Mouse (Mus musculus): ENCODE measurements around the gene Kdsr.
"Not testable (repeated sequence)": the region's sequence is repeated elsewhere in the genome, so short reads cannot be mapped to it uniquely, and the experiment has no call there.

The Kdsr gene

DNA sequence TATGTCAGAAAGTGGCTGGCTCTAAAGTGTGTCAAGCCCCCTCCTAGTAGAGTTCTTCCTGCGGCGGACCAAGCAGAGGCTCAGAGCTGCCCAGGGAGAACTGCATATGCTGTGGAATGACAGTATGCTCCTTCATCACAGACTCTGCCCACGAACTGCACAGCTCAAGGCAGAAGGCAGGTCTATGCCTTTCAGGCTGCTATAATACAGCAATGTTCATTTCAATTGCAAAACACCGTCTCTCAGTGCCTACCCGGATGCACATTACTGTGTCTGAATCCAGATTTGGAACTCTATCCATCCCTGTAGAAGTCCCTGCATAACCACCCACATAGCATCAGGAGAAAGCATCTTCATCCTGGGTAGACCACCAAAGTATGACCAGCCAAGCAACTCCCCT lies 19.7 kb downstream of the Kdsr start:
- DNase-seq (ENCODE audit: inconsistent ontology term) = no peak

GRCm38 (mm10) chr1:106738092-106738491 lies 21.4 kb downstream of the Kdsr start:
- DNase-seq (ENCODE audit: inconsistent ontology term) = no peak

DNA sequence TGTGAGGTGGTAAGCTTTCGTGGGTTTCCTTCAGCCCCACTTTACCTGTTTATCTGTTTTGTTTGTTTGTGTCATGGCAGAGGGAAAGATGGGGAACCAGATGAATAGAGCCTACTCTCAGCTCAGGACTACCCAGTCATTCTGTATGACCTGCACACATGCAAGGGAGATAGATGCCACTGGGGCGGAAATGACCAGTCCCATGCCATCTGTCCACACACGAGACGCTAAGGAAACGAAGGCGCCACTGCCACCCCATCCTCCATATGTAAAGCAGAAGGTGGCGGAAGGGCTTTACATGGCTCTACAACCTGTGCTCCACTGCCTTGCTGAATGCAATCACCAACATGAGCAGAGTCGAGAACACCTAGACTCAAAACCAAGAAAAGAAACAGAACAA lies 23.3 kb downstream of the Kdsr start:
- DNase-seq (ENCODE audit: inconsistent ontology term) = no peak

DNA sequence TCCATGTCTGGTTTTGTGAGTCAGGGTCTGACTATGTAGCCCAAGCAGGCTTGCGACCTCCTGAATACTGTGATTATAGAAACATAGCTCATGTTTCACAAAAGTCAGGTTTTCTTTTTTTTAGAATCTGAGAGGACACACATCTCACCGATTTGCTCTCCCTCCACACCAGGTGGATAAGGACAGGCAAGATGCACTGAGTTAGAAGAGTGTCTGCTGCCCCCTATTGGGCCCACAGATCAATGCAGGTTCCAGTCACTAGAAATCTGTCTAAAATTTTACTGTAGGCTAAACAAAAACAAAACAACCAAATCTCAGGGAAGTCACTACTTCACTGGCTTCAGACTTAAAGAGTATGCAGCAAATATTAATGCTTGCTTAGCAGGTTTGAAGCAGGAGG lies 23.9 kb downstream of the Kdsr start:
- DNase-seq (ENCODE audit: inconsistent ontology term) = peak; percentile 35

DNA sequence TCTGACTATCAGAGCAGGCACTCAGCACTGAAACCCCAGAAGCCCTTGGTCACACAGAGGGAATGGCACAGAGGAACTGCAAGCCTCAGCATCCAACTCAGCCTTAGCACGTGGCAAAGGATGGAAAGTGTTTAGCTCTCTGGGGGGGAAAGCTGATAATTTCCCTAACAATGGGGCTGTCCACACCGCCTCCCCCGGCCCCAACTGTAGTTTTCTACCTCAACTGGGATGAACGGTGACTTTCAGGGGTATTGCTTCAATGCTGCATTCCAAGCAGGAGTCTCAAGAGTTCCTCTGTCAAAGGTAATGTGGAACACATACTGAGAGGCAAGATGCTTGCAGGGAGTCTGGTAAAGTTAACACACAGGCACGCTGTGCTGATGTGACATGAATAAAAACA lies 37.5 kb downstream of the Kdsr start:
- DNase-seq (ENCODE audit: inconsistent ontology term) = no peak

GRCm38 (mm10) chr1:106717736-106718135 lies 41.8 kb downstream of the Kdsr start:
- DNase-seq (ENCODE audit: inconsistent ontology term) = not testable (repeated sequence)

DNA sequence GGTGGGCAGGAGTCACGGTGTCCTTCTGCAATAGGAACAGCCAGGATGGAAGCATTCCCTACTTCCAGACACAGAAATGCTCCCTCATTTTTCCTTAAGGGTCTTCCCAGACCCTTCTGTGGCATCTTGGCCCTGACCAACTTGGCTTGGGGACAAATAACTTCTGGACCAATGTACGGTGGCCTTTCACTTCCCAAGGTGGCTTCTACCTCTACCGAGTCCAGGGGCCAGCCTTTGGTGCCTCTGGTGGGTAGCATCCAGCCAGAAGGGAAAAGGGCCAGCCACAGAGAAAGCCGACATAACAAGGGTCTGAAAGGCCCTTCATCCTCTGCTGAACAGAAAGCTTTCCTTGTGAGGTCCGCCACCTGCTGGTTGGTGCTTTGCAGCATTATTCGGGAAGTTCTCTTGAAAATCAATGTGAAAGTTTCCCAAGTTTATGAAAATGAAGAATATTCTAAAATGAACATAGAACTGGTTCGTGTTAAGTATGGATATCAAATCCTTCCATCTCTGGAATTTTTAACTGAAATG lies 42.4 kb downstream of the Kdsr start:
- DNase-seq (ENCODE audit: inconsistent ontology term) = peak; percentile 61

DNA sequence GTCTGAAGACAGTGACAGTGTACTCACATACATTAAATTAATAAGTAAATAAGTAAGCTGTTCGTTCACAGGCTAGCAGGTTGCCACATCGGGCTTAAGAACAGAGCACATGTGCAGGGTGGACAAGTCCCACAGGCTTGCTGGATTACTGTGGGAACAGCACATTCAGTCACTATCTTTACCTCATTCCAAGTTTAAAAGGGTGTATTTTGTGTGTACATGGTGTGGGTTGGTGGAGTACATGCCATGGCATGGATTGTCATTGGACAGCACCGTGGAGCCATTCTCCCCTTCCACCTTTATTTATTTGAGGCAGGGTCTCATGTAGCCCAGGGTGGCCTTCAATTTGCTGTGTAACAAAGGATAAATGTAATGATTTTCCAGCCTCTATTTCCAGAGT lies 43.4 kb downstream of the Kdsr start:
- DNase-seq (ENCODE audit: inconsistent ontology term) = no peak

DNA sequence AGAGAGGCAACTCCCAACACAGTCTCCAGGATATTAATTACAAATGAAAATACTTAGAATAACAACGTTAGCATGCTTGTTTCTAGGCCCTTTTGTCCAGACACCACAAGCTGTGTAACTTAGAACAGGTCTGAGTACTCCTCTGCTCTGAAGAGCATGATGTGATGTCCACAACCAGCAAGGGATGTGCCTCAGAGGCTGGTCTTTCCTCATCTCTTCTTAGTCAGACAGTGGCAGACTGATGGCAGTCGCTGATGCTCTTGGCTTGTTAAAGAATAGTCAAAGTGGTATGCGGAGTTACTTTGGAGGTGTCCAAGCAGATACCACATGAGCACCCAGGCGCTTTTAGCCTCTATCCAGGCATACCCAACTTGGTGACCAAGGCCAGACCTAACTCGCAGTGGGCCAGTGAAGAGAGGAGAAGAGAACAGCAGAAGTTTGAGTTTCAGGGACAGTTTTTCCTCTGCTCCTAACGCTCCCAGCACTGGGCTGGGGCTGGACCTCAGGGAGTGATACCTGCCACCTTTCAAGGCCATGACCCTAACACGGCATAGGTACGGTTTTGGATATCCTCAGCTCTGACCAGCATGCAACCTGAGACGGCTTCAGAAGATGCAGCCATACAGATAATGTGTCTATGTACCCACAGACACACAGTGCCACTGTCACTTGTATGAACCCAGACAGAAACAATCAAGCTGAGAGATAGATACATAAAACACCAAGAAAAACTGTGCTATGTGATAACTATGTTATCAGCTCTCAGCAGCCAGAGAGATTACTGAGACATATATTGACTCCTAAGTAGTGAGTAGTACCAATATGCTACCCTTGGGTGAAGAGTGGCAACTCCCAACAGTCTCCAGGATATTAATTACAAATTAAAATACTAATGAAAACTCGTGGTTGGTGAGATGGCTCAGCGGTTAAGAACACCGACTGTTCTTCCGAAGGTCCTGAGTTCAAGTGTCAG lies 44.1 kb downstream of the Kdsr start:
- no peak for DNase-seq (ENCODE audit: inconsistent ontology term)

DNA sequence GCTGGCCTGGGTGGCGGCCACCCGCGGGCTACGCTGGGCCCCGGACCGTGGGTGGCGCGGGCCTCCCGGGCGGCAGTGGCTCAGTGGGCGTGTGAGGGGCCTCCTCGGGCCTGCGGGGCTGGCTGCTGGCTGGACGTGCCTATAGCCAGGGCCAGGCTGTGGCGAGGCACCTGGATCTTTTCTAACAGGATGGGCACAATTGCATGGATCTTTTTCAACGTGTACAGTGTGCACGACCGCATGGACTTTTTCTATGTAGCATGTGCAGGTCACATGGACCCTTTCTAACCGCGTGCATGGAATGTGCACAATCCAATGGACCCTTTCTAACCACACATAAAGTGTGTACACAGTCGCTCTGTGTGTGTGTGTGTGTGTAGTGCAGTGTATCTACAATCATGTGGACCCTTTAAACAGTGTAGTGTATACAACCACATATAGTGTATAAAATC lies 45.0 kb downstream of the Kdsr start:
- DNase-seq (ENCODE audit: inconsistent ontology term) = no peak

- DNase-seq (ENCODE audit: inconsistent ontology term) = peak; percentile 87
Measured at GRCm38 (mm10) chr1:106713621-106714529, 45.7 kb downstream of the Kdsr start, which contains the start of gene Bcl2. Bcl2 (minus strand) TSS chr1:106714274.

DNA sequence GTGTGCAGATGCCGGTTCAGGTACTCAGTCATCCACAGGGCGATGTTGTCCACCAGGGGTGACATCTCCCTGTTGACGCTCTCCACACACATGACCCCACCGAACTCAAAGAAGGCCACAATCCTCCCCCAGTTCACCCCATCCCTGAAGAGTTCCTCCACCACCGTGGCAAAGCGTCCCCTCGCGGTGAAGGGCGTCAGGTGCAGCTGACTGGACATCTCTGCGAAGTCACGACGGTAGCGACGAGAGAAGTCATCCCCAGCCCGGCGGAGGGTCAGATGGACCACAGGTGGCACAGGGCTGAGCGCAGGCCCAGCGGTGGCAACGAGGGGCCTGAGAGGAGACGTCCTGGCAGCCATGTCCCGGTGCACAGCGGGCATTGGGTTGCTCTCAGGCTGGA lies 47.2 kb downstream of the Kdsr start:
- DNase-seq (ENCODE audit: inconsistent ontology term) = peak; percentile 48

- DNase-seq (ENCODE audit: inconsistent ontology term) = no peak
Measured at GRCm38 (mm10) chr1:106711356-106712125, 48.0 kb downstream of the Kdsr start.

GRCm38 (mm10) chr1:106710202-106710601 lies 49.3 kb downstream of the Kdsr start:
- no peak for DNase-seq (ENCODE audit: inconsistent ontology term)

DNA sequence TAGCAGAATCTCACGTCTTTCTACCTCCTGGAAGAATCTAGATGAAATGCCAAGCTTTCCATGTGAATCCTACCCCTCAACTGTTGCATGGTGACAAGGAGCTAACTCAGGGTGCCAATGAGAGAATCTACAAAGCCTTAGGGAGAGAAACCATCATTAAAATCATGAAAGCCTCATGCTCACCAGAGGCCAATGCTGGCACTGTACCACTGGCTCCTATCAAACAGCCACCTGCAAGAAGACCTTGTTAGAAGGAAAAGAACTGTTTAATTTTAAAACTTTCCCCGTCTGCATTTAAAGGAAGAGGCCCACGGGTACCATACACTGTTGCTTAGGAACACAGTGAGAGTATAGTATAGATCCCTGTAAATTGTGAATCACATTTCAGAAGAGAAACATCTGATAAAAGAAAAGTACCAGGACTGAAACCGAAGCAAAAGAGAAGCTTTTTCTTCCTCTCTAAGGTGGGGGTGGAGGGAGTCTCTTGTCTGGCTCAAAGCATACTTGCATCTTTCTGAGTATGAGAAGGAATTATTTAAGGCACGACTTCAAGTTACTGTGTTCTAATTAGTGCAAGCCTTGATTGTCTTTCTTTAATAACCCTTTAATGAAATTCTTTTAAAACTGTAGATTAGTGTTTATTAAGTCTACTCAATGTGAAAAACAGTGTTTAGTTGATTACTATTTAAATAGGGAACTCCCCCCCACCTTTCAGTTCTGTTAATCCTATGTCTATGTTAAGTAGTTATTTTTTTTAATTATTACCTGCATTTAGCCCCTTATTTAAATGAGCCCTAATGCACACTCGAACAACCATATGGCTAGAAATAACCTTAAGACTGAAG lies 52.3 kb downstream of the Kdsr start:
- no peak for DNase-seq (ENCODE audit: inconsistent ontology term)

DNA sequence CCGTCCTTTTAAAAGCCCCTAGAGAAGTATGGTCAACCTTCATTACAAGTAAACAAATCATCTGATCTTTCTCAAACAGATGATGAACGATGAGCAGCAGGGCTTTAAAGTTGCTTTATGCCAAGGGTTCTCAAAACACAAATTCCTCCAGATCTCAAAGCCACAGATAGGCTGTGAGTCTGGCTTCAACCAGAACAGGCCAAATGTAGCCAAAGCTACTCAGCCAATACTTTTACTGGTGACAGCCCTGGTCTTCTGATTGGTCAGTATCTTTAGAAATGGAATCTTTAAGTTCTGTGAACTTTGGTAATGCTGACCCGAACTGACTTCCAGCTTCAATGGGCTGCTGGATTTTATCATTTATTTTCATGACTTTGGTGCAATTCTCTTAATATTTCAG lies 56.3 kb downstream of the Kdsr start:
- DNase-seq (ENCODE audit: inconsistent ontology term) = no peak

DNA sequence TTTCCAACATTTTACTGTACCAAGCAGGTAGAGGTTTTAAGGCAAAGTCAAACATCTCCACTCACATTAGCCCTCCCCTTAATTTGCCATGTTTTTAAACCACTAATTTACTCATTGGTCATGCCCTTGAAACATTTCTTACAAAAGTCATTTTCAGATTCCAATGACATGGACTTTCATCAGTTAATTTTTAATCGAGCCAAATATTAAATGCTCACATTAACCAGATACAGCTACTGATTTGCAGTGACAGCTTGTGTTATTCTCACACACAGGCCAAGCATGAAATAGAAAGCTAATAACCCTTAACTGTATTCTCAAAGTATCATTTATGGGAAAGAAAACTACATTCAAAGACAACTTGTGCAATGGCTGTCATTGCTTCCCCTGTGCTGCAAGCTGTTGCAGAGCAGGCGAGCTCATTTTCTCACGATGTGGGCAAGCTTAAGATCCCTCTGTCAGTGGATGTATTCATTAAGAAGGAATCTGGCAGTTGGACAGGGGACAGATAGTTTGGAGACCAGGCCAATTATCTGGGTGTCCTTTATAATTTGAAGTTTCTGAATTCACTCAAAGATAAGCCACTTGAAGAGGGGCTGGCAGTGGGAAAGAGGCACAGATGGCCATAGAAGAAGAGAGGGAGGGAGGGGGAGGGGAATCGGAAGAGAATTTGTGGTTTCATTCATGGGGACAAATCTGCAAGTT lies 56.9 kb downstream of the Kdsr start:
- peak; percentile 90 for DNase-seq (ENCODE audit: inconsistent ontology term)

DNA sequence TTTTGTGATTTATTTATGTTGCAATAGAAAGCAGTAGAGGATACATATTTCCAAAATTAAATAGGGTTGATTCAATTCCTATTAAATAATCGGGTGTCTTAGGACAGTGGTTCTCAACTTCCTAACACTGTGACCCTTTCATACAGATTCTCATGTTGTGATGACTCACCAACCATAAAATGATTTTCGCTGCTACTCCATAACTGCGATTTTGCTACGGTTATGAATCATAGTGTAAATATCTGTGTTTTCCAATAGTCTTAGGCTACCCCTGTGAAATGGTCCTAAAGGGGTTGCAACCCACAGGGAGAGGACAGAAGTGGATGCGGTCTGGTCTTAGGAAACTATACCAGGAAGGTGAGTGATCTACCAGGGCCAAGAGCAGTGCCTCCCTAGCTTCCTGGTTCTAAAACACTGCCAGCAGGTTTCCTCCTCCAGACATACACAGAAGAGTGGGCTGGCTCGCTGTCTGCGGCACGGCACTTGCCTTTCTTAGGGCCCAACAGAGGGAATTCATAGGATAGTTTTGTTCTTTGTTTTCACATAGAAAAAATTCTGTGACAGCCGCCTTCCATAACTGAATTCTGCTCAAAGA lies 58.9 kb downstream of the Kdsr start:
- DNase-seq (ENCODE audit: inconsistent ontology term) = no peak

- no peak for DNase-seq (ENCODE audit: inconsistent ontology term)
Measured at GRCm38 (mm10) chr1:106696472-106696871, 63.1 kb downstream of the Kdsr start.

Data from Muller cell, postnatal 12 days (primary cell).